Mouse (Mus musculus) frontal cortex, postnatal 36 days (tissue): Measurements from ENCODE around the gene Nr1d1.

Experiments used
- DNase-seq, 2 experiments: peaks; one replicate each; pipeline ENCODE4 v3.0.0; 2022; ENCODE audit warnings: low spot score in 2 of 2

Gene Nr1d1

GRCm38 (mm10) chr11:98770096-98770975, 4.8 kb downstream of the Nr1d1 start:
- no peak for DNase-seq

DNA sequence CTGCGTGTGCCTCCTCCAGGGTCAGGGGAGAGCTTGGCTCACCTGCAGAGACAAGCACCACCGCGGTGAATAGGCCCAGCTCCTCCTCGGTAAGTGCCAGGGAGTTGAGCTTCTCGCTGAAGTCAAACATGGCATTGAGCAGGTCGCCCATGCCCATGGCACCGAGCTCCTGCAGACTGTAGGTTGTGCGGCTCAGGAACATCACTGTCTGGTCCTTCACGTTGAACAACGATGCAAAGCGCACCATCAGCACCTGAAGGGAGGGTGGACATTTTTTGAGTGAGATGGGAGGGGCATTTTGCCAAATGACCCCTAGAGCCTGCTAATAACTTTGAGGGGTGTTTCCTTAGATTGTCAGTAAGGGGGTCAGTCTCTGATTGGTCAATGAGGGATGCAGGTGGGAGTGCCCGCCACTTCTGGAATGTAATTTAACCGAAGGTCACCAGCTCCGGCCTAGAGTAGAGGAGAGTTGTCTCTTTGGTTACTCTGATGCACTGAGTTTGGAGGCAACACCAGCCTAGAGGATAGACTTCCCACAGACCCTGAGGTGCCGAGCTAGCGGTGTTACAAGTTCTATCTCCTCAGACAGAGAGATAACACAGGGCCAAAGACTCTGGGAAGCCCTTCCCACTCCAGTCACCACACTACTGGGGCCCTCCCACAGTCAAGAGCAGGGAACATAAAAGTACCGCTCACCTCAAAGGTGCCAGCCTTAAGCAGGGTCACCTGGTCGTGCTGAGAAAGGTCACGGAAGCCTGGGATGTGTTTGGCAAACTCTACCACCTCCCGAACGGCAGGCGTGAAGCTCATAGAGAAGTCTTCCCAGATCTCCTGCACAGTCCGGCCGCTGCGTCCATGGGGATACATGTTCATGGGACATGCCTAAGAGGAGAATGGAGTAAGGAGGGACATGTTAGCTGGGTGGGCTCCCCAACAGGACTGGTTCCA, 5.9 kb downstream of the Nr1d1 start:
- DNase-seq = no peak

GRCm38 (mm10) chr11:98768127-98769006, 6.8 kb downstream of the Nr1d1 start:
- no peak for DNase-seq

- no peak for DNase-seq
These were observed 7.4 kb downstream of the Nr1d1 start for GRCm38 (mm10) chr11:98767713-98768112.

- no peak for DNase-seq
These were observed 7.9 kb downstream of the Nr1d1 start for GRCm38 (mm10) chr11:98767276-98767675.

GRCm38 (mm10) chr11:98766816-98767215, 8.3 kb downstream of the Nr1d1 start:
- no peak for DNase-seq

DNA sequence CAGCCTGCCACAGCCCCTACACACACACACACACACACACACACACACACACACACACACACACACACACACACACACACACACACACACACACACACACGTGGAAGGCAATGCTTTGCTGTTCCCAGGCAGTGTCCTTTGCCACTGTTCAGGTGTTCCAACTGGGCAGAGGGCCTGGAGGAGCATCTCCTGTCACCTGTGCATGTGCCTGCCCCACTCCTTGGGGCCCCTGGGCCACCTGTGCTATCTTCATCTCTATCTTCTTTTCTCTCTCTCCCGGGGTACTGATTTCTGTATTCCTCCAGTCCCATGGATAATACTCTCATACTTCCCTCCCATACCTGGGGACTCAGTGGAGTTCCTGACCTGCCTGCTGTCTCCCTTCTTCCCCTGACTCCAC, 8.8 kb downstream of the Nr1d1 start:
- no peak for DNase-seq

DNA sequence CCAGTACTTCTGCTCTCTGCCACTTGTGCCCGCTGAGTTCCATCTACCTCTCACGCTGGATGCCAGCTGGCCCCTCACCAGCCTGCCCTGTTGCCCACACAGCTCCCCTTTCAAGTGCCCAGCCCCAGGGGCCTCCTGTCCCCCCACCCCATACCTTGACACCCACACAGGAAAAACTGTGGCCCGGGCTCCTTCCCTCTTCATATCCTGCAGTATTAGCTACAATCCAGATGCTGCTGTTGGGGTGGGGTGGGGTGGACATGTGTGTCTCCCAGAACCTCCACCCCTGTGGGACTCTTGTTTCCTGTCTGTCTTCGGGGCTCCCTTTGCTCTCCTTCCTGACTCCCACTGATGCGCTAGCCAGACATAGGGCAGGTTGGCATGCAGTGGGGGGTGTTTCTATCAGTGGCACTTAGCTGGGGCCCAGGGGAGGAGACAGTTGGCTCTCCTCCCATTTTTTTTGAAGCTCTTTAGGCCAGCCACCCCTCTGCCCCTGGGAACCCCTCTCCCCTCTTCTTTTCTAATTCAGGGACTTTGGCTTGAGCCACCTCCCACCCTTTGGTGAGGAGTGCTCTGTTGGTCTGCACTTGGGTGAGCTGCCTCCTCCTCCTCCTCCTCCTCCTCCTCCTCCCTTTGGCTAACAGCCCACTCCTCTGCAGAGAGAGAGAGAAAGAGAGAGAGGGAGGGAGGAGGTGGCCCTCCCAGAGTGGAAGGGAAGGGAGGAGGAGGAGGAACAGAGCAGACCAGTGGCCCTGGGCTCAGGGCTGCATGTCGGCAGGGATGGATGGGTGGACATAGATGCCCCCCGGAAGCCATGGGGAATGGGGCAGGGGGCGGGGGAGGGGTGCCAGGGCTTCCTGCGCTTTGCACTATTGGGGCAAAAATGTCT, 9.5 kb downstream of the Nr1d1 start:
- no peak for DNase-seq

DNA sequence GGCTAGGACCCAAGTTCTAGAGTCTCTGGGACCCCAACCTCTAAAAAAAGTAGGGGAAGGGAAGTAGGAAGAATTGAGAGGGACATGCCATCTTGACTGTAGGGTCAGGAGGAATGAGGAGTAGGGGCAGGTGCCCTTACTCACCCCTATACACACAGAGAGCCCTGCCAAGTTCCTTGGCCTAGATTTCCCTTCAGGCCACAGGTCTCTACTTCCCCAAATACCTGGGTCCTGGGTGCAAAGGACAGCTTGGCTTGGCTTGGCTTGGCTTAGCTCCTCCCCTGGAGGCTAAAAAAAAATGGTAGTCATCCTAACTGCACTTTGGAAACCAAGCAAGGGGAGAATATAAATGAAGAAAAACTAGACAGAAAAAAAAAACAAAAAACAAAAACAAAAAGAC, 10.4 kb downstream of the Nr1d1 start:
- DNase-seq = no peak

GRCm38 (mm10) chr11:98764091-98764490, 11.0 kb downstream of the Nr1d1 start:
- DNase-seq = no peak

DNA sequence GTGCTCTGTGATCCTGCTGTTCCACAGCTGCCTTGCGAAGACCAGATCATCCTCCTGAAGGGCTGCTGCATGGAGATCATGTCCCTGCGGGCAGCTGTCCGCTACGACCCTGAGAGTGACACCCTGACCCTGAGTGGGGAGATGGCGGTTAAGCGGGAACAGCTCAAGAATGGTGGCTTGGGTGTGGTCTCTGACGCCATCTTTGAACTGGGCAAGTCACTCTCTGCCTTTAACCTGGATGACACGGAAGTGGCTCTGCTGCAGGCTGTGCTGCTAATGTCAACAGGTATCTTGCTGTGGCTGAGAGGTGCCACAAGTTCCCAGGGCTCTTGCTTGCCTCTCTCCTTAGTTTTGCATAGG, 11.7 kb downstream of the Nr1d1 start:
- no peak for DNase-seq

GRCm38 (mm10) chr11:98762756-98763501, 12.2 kb downstream of the Nr1d1 start:
- no peak for DNase-seq

GRCm38 (mm10) chr11:98761939-98762338, 13.2 kb downstream of the Nr1d1 start:
- DNase-seq = no peak

DNA sequence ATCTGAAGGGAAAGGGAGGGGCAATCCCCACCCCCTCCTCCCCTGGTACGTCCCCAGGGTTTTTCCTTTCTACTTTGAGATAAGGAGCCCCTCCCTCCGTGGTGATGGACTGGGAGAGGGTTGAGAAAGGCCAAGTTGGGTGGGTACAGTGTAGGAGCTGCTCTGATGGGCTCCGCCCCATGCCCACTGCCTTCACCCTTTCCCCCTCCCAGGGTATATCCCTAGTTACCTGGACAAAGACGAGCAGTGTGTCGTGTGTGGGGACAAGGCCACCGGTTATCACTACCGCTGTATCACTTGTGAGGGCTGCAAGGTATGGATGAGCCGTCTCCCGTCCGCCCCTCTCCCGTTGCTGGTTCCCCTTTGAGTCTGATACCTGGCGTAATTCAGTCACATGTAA, 18.4 kb downstream of the Nr1d1 start:
- DNase-seq = no peak

DNA sequence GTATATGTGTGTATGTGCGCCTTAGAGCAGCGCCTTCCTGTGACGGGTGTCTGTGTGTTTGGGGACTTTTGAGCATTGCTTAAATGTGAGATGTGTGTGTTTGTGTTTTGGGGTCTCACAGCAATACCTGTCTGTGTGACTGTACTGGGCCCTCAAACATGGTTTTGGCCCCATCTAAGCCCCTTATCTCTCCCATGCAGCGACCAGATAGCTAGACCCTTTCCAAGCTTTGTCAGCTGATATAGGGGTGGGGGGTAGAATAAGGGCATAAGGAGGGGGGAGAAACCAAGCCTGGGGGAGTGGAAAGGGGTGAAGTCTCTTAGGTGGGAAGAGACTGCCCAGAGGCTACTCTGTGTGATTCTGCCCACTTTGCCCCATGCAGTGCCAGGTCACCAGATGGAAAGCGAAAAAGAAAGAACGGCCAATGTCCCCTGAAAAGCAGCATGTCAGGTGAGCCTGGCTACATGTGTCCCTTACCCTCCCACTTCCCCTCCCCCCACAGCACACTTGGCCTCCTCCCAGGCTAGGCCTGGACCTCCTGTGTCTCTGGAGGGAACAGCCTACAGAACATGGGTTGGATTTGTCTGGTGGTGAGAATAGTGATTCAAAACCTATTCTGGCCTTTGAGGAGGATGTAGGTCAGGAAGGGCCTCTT, 19.3 kb downstream of the Nr1d1 start:
- DNase-seq = no peak

DNA sequence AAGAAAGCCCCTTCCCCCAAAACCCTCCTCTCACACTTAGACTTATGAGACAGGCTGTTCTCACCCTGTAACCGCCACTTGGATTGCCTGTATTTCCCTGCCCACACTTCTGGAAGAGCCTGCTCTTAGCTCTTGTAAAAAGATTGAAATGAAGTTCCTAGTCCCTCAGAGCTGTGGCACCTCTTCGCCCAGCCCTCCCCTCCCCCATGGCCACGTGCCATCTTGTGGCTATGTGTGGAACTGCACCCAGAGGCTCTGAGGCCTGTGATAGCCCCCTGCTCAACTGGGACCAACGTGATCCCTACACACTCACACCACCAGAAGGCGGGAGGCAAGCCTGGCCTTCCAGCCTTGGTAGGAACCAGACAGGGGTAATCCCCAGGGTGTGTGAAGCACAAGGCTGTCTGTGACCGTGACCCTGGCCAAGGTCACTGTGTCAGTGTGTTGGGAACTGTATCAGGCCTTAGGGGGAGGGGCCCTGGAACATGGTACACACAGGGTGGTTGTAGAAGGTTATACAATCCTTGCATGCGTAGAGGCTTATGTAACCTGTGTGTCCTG, 20.4 kb downstream of the Nr1d1 start:
- DNase-seq = peak in 1 of 2 experiments; percentile 67

- peak in 1 of 2 experiments; percentile 48 for DNase-seq
These were observed 20.9 kb downstream of the Nr1d1 start for GRCm38 (mm10) chr11:98754151-98754620.

GRCm38 (mm10) chr11:98753264-98753663, 21.9 kb downstream of the Nr1d1 start:
- DNase-seq = no peak

- no peak for DNase-seq
These were observed 22.5 kb downstream of the Nr1d1 start for GRCm38 (mm10) chr11:98752562-98753140.
